Mouse (Mus musculus) ES-Bruce4 (cell line): ENCODE results near the gene Ppox. TPM values are rescaled to one million over a fixed set of nuclear protein-coding genes. Genes with fewer than 3 reads are reported as not detected.

Experiments used
- H3K27ac ChIP-seq: 2 replicates; pipeline ENCODE4 v1.5.1; 2012; ENCODE audit warnings: low read length, inconsistent platforms; ENCODE audit not compliant: insufficient read depth
- H3K27me3 ChIP-seq: 2 replicates; pipeline ENCODE4 v1.6.1; 2012; ENCODE audit warnings: mild to moderate bottlenecking, low read length, inconsistent platforms; ENCODE audit not compliant: control insufficient read depth, poor library complexity, insufficient read depth, severe bottlenecking
- H3K36me3 ChIP-seq: 2 replicates; pipeline ENCODE4 v1.6.1; 2012; ENCODE audit warnings: inconsistent platforms, mild to moderate bottlenecking, low read length, moderate library complexity; ENCODE audit not compliant: control insufficient read depth, poor library complexity, insufficient read depth, severe bottlenecking
- H3K4me1 ChIP-seq: one replicate; pipeline ENCODE4 v1.8.1; 2011; ENCODE audit warnings: low read length; ENCODE audit not compliant: control insufficient read depth, insufficient read depth
- H3K4me3 ChIP-seq: 2 replicates; pipeline ENCODE4 v1.5.1; 2011; ENCODE audit warnings: low read depth, mild to moderate bottlenecking, low read length
- H3K9ac ChIP-seq: 2 replicates; pipeline ENCODE4 v1.6.1; 2012; ENCODE audit warnings: low read depth, mild to moderate bottlenecking, inconsistent platforms; ENCODE audit not compliant: poor library complexity, severe bottlenecking
- H3K9me3 ChIP-seq: replicated peaks from 2 replicates; pipeline ENCODE4 v1.6.1; 2012; ENCODE audit warnings: mild to moderate bottlenecking, low read length, inconsistent platforms; ENCODE audit not compliant: control insufficient read depth, poor library complexity, insufficient read depth, severe bottlenecking
- CTCF ChIP-seq: IDR thresholded peaks from one replicate; pipeline ENCODE4 v1.8.1; 2011; ENCODE audit warnings: low read depth, low read length
- EP300 ChIP-seq: IDR thresholded peaks from 2 replicates; pipeline ENCODE4 v1.6.1; 2011; ENCODE audit warnings: low read depth, low read length; ENCODE audit not compliant: insufficient read depth
- POLR2A ChIP-seq: IDR thresholded peaks from one replicate; pipeline ENCODE4 v1.8.1; 2011; ENCODE audit warnings: low read length; ENCODE audit not compliant: insufficient read depth
- polyA plus RNA-seq: library from polyadenylated mRNA; stranded (reverse); fragments of >200 nt; gene quantifications from 2 replicates; pipeline ENCODE4 v1.2.4, GENCODE M21; 2011; ENCODE audit warnings: low read depth; ENCODE audit not compliant: missing spikeins, insufficient read depth, insufficient read length

The Ppox gene
- polyA plus RNA-seq, 1 experiment, result 25.2 TPM

GRCm38 (mm10) chr1:171278436-171278835, 2.5 kb downstream of the Ppox start:
- Histone ChIP-seq H3K27ac (no peak overlapping the region), H3K27me3 (no peaks in the 10 kb centered on the region), H3K36me3 (peaks cover 29% of the 10 kb centered on the region), H3K4me3 (no peak overlapping the region), H3K4me1 (no peaks in the 10 kb centered on the region), H3K9me3 (no peaks in the 10 kb centered on the region), H3K9ac (no peak overlapping the region)
- TF ChIP-seq CTCF, result no peak
- no peak for TF ChIP-seq POLR2A
- no peak for TF ChIP-seq EP300

- TF ChIP-seq EP300, result no peak
- TF ChIP-seq POLR2A, result no peak
- TF ChIP-seq CTCF, result no peak
- peaks cover 31% of the 10 kb centered on the region for H3K36me3 ChIP-seq
Observed at GRCm38 (mm10) chr1:171277736-171278135, 3.2 kb downstream of the Ppox start.

GRCm38 (mm10) chr1:171276110-171276748, 4.8 kb downstream of the Ppox start:
- no peak overlapping the region for H3K27ac ChIP-seq
- no peaks in the 10 kb centered on the region for H3K4me1 ChIP-seq
- TF ChIP-seq EP300 (no peak), CTCF (no peak), POLR2A (no peak)
- no peak overlapping the region for H3K4me3 ChIP-seq
- no peaks in the 10 kb centered on the region for H3K9me3 ChIP-seq
- H3K36me3 ChIP-seq, result peaks cover 34% of the 10 kb centered on the region
- no peak overlapping the region for H3K9ac ChIP-seq
- no peaks in the 10 kb centered on the region for H3K27me3 ChIP-seq

More at GRCm38 (mm10) chr1:171277736-171278135, 3.2 kb downstream of the Ppox start:
- no peaks in the 10 kb centered on the region for H3K4me1 ChIP-seq
- no peaks in the 10 kb centered on the region for H3K9me3 ChIP-seq
- H3K27ac ChIP-seq, result no peak overlapping the region
- H3K4me3 ChIP-seq, result no peak overlapping the region
- H3K9ac ChIP-seq, result no peak overlapping the region
- no peaks in the 10 kb centered on the region for H3K27me3 ChIP-seq

- Histone ChIP-seq H3K9me3 (no peaks in the 10 kb centered on the region), H3K27ac (no peak overlapping the region), H3K9ac (no peak overlapping the region), H3K4me3 (no peak overlapping the region), H3K4me1 (peaks cover 1% of the 10 kb centered on the region), H3K27me3 (no peaks in the 10 kb centered on the region), H3K36me3 (peaks cover 34% of the 10 kb centered on the region)
- TF ChIP-seq EP300, result no peak
- TF ChIP-seq POLR2A, result no peak
- TF ChIP-seq CTCF, result no peak
Observed at GRCm38 (mm10) chr1:171275144-171275734, 5.7 kb downstream of the Ppox start.

- Histone ChIP-seq H3K9me3 (no peaks in the 10 kb centered on the region), H3K4me1 (peaks cover 1% of the 10 kb centered on the region), H3K4me3 (no peak overlapping the region), H3K27me3 (no peaks in the 10 kb centered on the region), H3K27ac (no peak overlapping the region), H3K9ac (no peak overlapping the region), H3K36me3 (peaks cover 34% of the 10 kb centered on the region)
- TF ChIP-seq EP300 (no peak), POLR2A (no peak), CTCF (no peak)
Observed at GRCm38 (mm10) chr1:171274171-171274570, 6.8 kb downstream of the Ppox start.

GRCm38 (mm10) chr1:171272086-171272485, 8.9 kb downstream of the Ppox start:
- TF ChIP-seq POLR2A (no peak), EP300 (no peak), CTCF (no peak)
- H3K4me3 ChIP-seq, result no peak overlapping the region
- no peak overlapping the region for H3K9ac ChIP-seq
- H3K36me3 ChIP-seq, result peaks cover 34% of the 10 kb centered on the region
- H3K4me1 ChIP-seq, result peaks cover 1% of the 10 kb centered on the region
- H3K27ac ChIP-seq, result no peak overlapping the region
- H3K27me3 ChIP-seq, result no peaks in the 10 kb centered on the region
- H3K9me3 ChIP-seq, result no peaks in the 10 kb centered on the region
